Mouse (Mus musculus) brain, adult 2 months (tissue): ENCODE data around the gene Lbh.

Experiments used
- DNase-seq: peaks from one replicate; pipeline ENCODE4 v3.0.0; 2011; ENCODE audit warnings: low read depth, low spot score

Gene Lbh

GRCm38 (mm10) chr17:72970631-72971161 is 52.6 kb downstream of the Lbh start:
- DNase-seq = peak; percentile 92

DNA sequence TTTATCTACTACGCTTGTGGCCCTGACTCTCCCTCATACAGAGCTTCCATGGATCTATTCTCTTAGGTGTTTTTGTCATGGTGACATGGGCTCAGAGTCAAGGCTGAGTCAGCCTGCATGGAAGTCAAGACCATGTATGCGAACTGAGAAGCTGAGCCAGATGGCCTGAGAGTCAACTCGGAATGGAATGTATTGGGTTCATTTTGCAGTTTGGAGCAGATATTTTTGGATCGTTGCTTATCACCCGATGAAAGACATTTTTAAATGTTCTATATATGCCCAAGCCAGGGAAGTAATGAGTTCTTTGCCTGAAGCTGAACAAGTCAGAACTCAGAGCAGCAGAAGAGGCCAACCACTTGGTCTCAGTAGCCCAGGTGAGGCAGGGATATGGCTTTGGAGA is 54.9 kb downstream of the Lbh start:
- peak; percentile 17 for DNase-seq

GRCm38 (mm10) chr17:72976258-72977231 is 58.4 kb downstream of the Lbh start:
- DNase-seq = no peak

GRCm38 (mm10) chr17:72977616-72978015 is 59.5 kb downstream of the Lbh start:
- DNase-seq = no peak

- peak; percentile 15 for DNase-seq
These were observed 64.1 kb downstream of the Lbh start for GRCm38 (mm10) chr17:72982156-72982555.

GRCm38 (mm10) chr17:72983471-72983870 is 65.4 kb downstream of the Lbh start:
- DNase-seq = no peak

GRCm38 (mm10) chr17:72989025-72989424 is 70.9 kb downstream of the Lbh start:
- DNase-seq = peak; percentile 84
